In genomic region chr7:51622196-51622595, GRCm38 (mm10) we compare ENCODE assay signal across 11 mouse cellular contexts. TPM values are rescaled to one million over a fixed set of nuclear protein-coding genes. Genes with fewer than 3 reads are reported as not detected.
A peak's percentile ranks its signal among the peaks of the same experiment; 100 is the strongest.
DNase-seq lines count a peak whose midpoint lies in the region; ATAC-seq and TF ChIP-seq lines count a peak whose summit lies in the region.
"Had no signal": no experiment of that assay in that cellular context is flagged by ENCODE, and none has a peak within 500 bp of the region (broad histone marks: within the 10 kb centered on the region; RNA-seq: fewer than 3 reads in every experiment).

No protein-coding gene starts in this region.

- H3K9me3 ChIP-seq in limb, embryonic 14.5 days (ENCODE audit: control insufficient read depth, low read length): no peaks in the 10 kb centered on the region
- H3K9me3 ChIP-seq in liver, embryonic 11.5 days (ENCODE audit: control insufficient read depth, low read length): no peaks in the 10 kb centered on the region

- H3K9ac ChIP-seq in limb, embryonic 14.5 days (ENCODE audit: low read depth, low read length, severe bottlenecking): no peak overlapping the region
- no peak overlapping the region for H3K9ac ChIP-seq in liver, embryonic 11.5 days (ENCODE audit: low read depth, low read length)
- H3K9ac ChIP-seq: liver, embryonic 14.5 days had no signal

- DNase-seq in cerebellum, postnatal 25 days: peak; percentile 38 to 43
- DNase-seq in cerebellum, adult 11-12 months: no peak
- DNase-seq in right cerebral cortex, postnatal 25 days: peak; percentile 40
- no peak for DNase-seq in right cerebral cortex, postnatal 36 days (ENCODE audit: low spot score in 2 of 2)
- no peak for DNase-seq in limb, embryonic 14.5 days (ENCODE audit: low spot score)
- no peak for DNase-seq in liver, embryonic 11.5 days (ENCODE audit: low spot score)
- no peak for DNase-seq in embryo, embryonic 10 days (ENCODE audit: low spot score)
- no peak for DNase-seq in cerebellum, adult 9-11 months

- ATAC-seq in limb, embryonic 14.5 days (ENCODE audit: low FRiP score, low read depth): no peak
- ATAC-seq in liver, embryonic 11.5 days (replicated peaks; ENCODE audit: low FRiP score): no peak
- ATAC-seq: intestine, embryonic 16.5 days had no signal

- H3K36me3 ChIP-seq in limb, embryonic 14.5 days (ENCODE audit: control insufficient read depth, insufficient read depth, low read length): no peaks in the 10 kb centered on the region
- no peaks in the 10 kb centered on the region for H3K36me3 ChIP-seq in liver, embryonic 11.5 days (ENCODE audit: control insufficient read depth, insufficient read depth, low read length)

- no peak for TF ChIP-seq POLR2A in limb, embryonic 14.5 days (IDR thresholded peaks at IDR 0.05; ENCODE audit: borderline replicate concordance, extremely low read depth, insufficient read depth, insufficient read length)

- no peak overlapping the region for H3K4me2 ChIP-seq in limb, embryonic 14.5 days (replicated peaks; ENCODE audit: low read depth, low read length, severe bottlenecking)
- H3K4me2 ChIP-seq in liver, embryonic 11.5 days: no peak overlapping the region

- WGBS in limb, embryonic 14.5 days: 3% methylated on average over 18 of the region's 18 CpGs
- 3% methylated on average over 18 of the region's 18 CpGs for WGBS in liver, embryonic 11.5 days

- H3K27me3 ChIP-seq in limb, embryonic 14.5 days (ENCODE audit: control insufficient read depth, insufficient read depth, low read length): peaks cover 44% of the 10 kb centered on the region
- H3K27me3 ChIP-seq in liver, embryonic 11.5 days (replicated peaks; ENCODE audit: control insufficient read depth, insufficient read depth, low read length): peaks cover 53% of the 10 kb centered on the region

- H3K4me1 ChIP-seq in limb, embryonic 14.5 days (ENCODE audit: control insufficient read depth, insufficient read depth, low read length): 0 out of 2 replicates have a peak, but pooled peaks cover 4% of the 10 kb centered on the region
- H3K4me1 ChIP-seq in liver, embryonic 11.5 days (replicated peaks; ENCODE audit: control insufficient read depth, insufficient read depth, low read length): no peaks in the 10 kb centered on the region

- H3K4me3 ChIP-seq in limb, embryonic 14.5 days (replicated peaks; ENCODE audit: low read length): 0 out of 2 replicates have a peak overlapping the region, but pooled peaks have one; percentile 1
- H3K4me3 ChIP-seq in liver, embryonic 11.5 days (ENCODE audit: low read depth, low read length): no peak overlapping the region

- H3K27ac ChIP-seq in limb, embryonic 14.5 days (replicated peaks; ENCODE audit: low read depth, low read length): no peak overlapping the region
- H3K27ac ChIP-seq in liver, embryonic 11.5 days (ENCODE audit: low read depth, low read length): no peak overlapping the region
- H3K27ac ChIP-seq: liver, embryonic 14.5 days had no signal

RNA-seq across cellular contexts. Expression of gene Slc17a6, which starts 0.4 kb away (rescaled TPM):
- 0.69 and 1.00 TPM in 2 replicates for polyA plus RNA-seq in limb, embryonic 14.5 days (2012; rRNA removed)
- 0.55 and 0.87 TPM in 2 replicates for polyA plus RNA-seq in limb, embryonic 14.5 days (2014; fragmentation: Nextera tagmentation; extraction: Ambion mirVana)
- polyA plus RNA-seq in liver, embryonic 11.5 days (2014; fragmentation: Nextera tagmentation; extraction: Ambion mirVana): not detected in 2 replicates
- polyA plus RNA-seq: adrenal gland, adult 2 months; liver, embryonic 14.5 days had no signal

Comparison
In these comparisons a context has a peak if more than half of its experiments do, and no peak if none do; other contexts are left out.
1. DNase-seq: peak in cerebellum, postnatal 25 days (2 of 2) and right cerebral cortex, postnatal 25 days (single experiment); none in cerebellum, adult 11-12 months (single experiment), right cerebral cortex, postnatal 36 days (0 of 2), limb, embryonic 14.5 days (single experiment), liver, embryonic 11.5 days (single experiment), embryo, embryonic 10 days (single experiment) and cerebellum, adult 9-11 months (single experiment).